Mouse (Mus musculus) left cerebral cortex, postnatal 25 days (tissue): ENCODE results near the gene Gabbr2. TPM values are rescaled to one million over a fixed set of nuclear protein-coding genes. Genes with fewer than 3 reads are reported as not detected.

ENCODE experiments used
- DNase-seq, 2 experiments: peaks; one replicate each; pipeline ENCODE4 v3.0.0; 2022; ENCODE audit warnings: low spot score in 2 of 2, mixed read lengths in 1 of 2
- intact Hi-C: fragments of 180-260 bp; cut with DNase I; formaldehyde crosslinking; loops from one replicate; pipeline ENCODE4 v1.15.1; 2025
- total RNA-seq, 2 experiments: library from RNA; stranded (reverse); gene quantifications; 2 replicates each; pipeline ENCODE4 v1.2.3; 2021

Gene Gabbr2
- total RNA-seq, 2 experiments from 2014 or later: 270 to 276 TPM

GRCm38 (mm10) chr4:46617408-46617807 is 374.3 kb downstream of the Gabbr2 start:
- no peak for DNase-seq
- intact Hi-C loops: no loop called here

- DNase-seq: no peak
- intact Hi-C loops: no loop called here
Measured at GRCm38 (mm10) chr4:46614641-46615040, 377.0 kb downstream of the Gabbr2 start.

- no peak for DNase-seq
- intact Hi-C loops: loop anchor here (2.0 kb wide), 1 partner anchor 423 kb away; no protein-coding TSS in a partner anchor
Measured at GRCm38 (mm10) chr4:46613618-46614017, 378.1 kb downstream of the Gabbr2 start.

Other genes starting within 250 kb of the Gabbr2 start
- 10 to 100 TPM; 18.6 to 21.1 TPM for gene Anks6, start 65.6 kb upstream of the Gabbr2 start, total RNA-seq
- 1 to 10 TPM in 1 of 2 experiments, under 1 TPM in 1; 0.76 to 1.2 TPM for gene Galnt12, start 100.0 kb upstream of the Gabbr2 start, total RNA-seq
- 1 to 10 TPM; 4.5 to 9.2 TPM for gene Col15a1, start 216.3 kb upstream of the Gabbr2 start, total RNA-seq